Mouse (Mus musculus) neural tube, embryonic 11.5 days (tissue): ENCODE measurements around the gene Fmnl1. TPM values are rescaled to one million over a fixed set of nuclear protein-coding genes. Genes with fewer than 3 reads are reported as not detected.
A peak's percentile ranks its signal among the peaks of the same experiment; 100 is the strongest.

Experiments used
- ATAC-seq: fragments of 200-750 bp; cut with Nextera tagmentation; 2 replicates; pipeline ENCODE4 v1.8.0; 2017; ENCODE audit warnings: moderate number of reproducible peaks, mild to moderate bottlenecking, moderate TSS enrichment, moderate library complexity; ENCODE audit not compliant: insufficient read depth, low FRiP score, low TSS enrichment
- DNase-seq: peaks from one replicate; pipeline ENCODE4 v3.0.0-alpha.2; 2015; ENCODE audit warnings: low spot score
- H3K27ac ChIP-seq: fragments of 300-500 bp; sonication (generic); 2 replicates; pipeline ENCODE4 v1.5.1; 2014; ENCODE audit warnings: low read depth, mild to moderate bottlenecking, low read length
- H3K27me3 ChIP-seq: fragments of 300-500 bp; sonication (generic); 2 replicates; pipeline ENCODE4 v1.6.1; 2014; ENCODE audit warnings: mild to moderate bottlenecking, low read length, mixed read lengths; ENCODE audit not compliant: control insufficient read depth, insufficient read depth
- H3K36me3 ChIP-seq: fragments of 300-500 bp; sonication (generic); 2 replicates; pipeline ENCODE4 v1.6.1; 2014; ENCODE audit warnings: mild to moderate bottlenecking, low read length, moderate library complexity, mixed read lengths; ENCODE audit not compliant: control insufficient read depth, insufficient read depth
- H3K4me1 ChIP-seq: fragments of 300-500 bp; sonication (generic); 2 replicates; pipeline ENCODE4 v1.6.1; 2014; ENCODE audit warnings: low read length, mixed read lengths; ENCODE audit not compliant: control insufficient read depth, insufficient read depth
- H3K4me2 ChIP-seq: fragments of 300-500 bp; sonication (generic); 2 replicates; pipeline ENCODE4 v1.6.1; 2014; ENCODE audit warnings: low read depth, mild to moderate bottlenecking, moderate library complexity
- H3K4me3 ChIP-seq: fragments of 300-500 bp; sonication (generic); 2 replicates; pipeline ENCODE4 v1.5.1; 2014; ENCODE audit warnings: low read depth, low read length
- H3K9ac ChIP-seq: fragments of 300-500 bp; sonication (generic); 2 replicates; pipeline ENCODE4 v1.6.1; 2014; ENCODE audit warnings: mild to moderate bottlenecking, low read length
- H3K9me3 ChIP-seq: fragments of 300-500 bp; sonication (generic); 2 replicates; pipeline ENCODE4 v1.6.1; 2016; ENCODE audit warnings: low read length; ENCODE audit not compliant: control insufficient read depth
- WGBS: fragments of 180-500 bp; shearing (Covaris S2); extraction: QIAGEN DNeasy Blood & Tissue Kit; methylation state at CpG from one replicate; pipeline ENCODE4 v1.1.7; 2014; 5-methylcytosine and 5-hydroxymethylcytosine counted together
- polyA plus RNA-seq: library from polyadenylated mRNA; unstranded; fragments of >200 nt; fragmentation: Nextera tagmentation; extraction: Ambion mirVana; gene quantifications from 2 replicates; pipeline ENCODE4 v1.2.1, GENCODE M21; 2014

Gene Fmnl1
- polyA plus RNA-seq, 1 experiment from 2014 or later = 1.2 TPM

DNA sequence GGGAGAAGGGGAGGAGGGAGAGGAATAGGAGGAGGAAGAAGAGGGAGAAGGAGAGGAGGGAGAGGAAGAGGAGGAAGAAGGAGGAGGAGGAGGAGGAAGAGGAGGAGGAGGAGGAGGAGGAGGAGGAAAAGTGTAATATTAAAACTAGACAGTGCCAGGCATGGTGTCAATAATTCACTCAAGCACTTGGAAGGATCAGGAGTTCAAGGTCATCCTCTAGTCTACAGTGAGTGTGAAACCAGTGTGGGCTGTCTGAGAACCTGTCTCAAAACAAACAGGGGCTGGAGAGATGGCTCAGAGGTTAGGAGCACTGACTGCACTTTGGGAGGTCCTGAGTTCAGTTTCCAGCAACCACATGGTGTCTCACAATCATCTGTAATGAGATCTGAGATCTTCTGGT lies 31.5 kb downstream of the Fmnl1 start:
- H3K27ac ChIP-seq = no peak overlapping the region
- peaks cover 39% of the 10 kb centered on the region for H3K27me3 ChIP-seq
- ATAC-seq (no peak), DNase-seq (no peak)
- no peak overlapping the region for H3K4me2 ChIP-seq
- no peaks in the 10 kb centered on the region for H3K4me1 ChIP-seq
- no peaks in the 10 kb centered on the region for H3K36me3 ChIP-seq
- H3K9ac ChIP-seq = no peak overlapping the region
- H3K9me3 ChIP-seq = no peaks in the 10 kb centered on the region
- H3K4me3 ChIP-seq = no peak overlapping the region

DNA sequence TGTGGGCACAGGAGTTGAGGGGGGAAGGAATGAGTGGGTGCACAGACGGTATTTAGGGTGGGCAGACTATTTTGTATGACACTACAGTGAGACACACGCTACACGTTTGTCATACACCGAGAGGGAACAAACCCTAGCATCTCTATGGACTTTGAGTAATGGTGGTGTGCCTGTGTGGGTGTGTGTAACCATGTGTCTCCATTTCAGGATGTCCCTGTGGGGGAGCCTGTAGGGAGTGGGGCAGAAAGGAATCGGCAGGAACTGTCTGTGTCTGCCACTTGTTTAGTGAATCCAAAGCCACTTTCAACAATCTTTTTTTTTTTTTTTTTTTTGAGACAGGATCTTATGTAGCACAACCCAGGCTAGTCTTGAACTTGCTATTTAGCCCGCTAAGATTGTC lies 35.3 kb downstream of the Fmnl1 start:
- H3K4me2 ChIP-seq = no peak overlapping the region
- no peak overlapping the region for H3K9ac ChIP-seq
- DNase-seq = no peak
- no peaks in the 10 kb centered on the region for H3K4me1 ChIP-seq
- no peaks in the 10 kb centered on the region for H3K9me3 ChIP-seq
- WGBS = 83% methylated on average over 6 of the region's 6 CpGs
- ATAC-seq = no peak
- H3K27me3 ChIP-seq = peaks cover 3% of the 10 kb centered on the region; the same call in 1 of the 2 replicates
- H3K36me3 ChIP-seq = no peaks in the 10 kb centered on the region
- H3K27ac ChIP-seq = no peak overlapping the region
- no peak overlapping the region for H3K4me3 ChIP-seq

DNA sequence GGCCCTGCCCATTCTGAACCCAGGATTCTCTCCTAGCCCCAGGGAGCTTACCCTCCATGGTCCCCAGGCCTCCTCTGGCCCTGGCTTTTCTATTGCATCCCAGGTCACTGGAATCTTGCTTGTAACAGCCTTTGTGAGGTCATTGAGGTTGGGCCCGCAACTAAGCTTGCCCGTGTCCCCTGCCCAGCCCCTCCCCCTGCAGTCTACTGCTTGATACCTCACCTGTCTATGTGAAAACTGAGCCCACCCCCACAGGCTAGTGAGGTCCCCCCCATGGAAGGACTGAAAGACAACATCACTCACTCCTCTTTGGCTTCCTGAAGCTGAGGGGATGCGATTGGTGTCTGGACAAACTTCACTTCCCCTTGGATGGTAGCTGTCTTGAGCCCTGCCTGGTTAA lies 37.6 kb downstream of the Fmnl1 start, which contains the start of gene 1700023F06Rik:
1700023F06Rik (minus strand) TSS at position 101 of the 400 bp plus-strand sequence.
- DNase-seq (no peak), ATAC-seq (no peak)
- no peak within 1 kb of the TSS for H3K9ac ChIP-seq
- H3K27me3 ChIP-seq = no peaks in the 10 kb centered on the region
- H3K4me3 ChIP-seq = no peak within 1 kb of the TSS
- H3K27ac ChIP-seq = no peak within 1 kb of the TSS
- no peaks in the 10 kb centered on the region for H3K36me3 ChIP-seq
- no peak within 1 kb of the TSS for H3K4me2 ChIP-seq
- 90% methylated on average over 3 of the region's 3 CpGs for whole genome bisulfite sequencing
- H3K4me1 ChIP-seq = no peaks in the 10 kb centered on the region
- no peaks in the 10 kb centered on the region for H3K9me3 ChIP-seq

DNA sequence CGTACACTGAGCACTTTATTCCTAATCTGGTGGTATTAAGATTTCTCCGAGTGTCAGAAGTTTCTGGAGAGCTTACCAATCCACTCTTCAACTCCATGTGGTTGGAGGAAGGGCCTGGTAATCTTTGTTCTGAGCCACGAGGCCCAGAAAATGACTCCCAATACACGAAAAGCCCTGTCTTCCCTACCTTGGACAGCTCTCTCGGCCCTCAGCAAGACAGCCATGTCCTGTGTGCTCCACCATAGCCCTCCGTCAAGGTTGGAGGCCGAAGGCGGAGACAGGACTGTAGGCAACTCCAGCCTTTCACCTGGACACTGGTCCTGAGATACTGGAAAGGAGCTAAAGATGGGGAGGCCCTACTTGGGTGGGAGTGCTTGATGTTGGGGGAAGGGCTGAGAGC lies 39.4 kb downstream of the Fmnl1 start:
- Histone ChIP-seq H3K9me3 (no peaks in the 10 kb centered on the region), H3K9ac (no peak overlapping the region), H3K4me2 (no peak overlapping the region), H3K4me3 (no peak overlapping the region), H3K36me3 (no peaks in the 10 kb centered on the region), H3K27me3 (no peaks in the 10 kb centered on the region), H3K4me1 (no peaks in the 10 kb centered on the region), H3K27ac (no peak overlapping the region)
- WGBS = 71% methylated on average over 8 of the region's 8 CpGs
- ATAC-seq (no peak), DNase-seq (no peak)

DNA sequence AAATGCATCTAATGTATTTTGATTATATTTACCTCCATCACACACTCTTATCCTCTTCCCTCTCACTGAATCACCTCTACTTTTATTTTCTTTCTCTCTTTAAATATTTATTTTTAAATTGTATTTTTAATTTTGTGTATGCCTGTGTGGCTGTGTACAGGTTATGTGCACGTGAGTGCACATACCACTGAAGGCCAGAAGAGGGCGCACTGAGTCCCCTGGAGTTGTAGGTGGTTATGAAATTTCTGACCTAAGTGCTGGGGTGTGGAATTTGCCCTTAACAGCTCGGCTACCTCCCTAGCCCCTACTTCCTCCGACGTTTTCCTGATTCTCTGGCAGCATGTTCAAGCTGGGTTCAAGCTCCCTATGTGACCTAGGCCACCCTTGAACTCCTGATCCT lies 42.8 kb downstream of the Fmnl1 start:
- no peak for DNase-seq
- WGBS = 86% methylated on average over 5 of the region's 5 CpGs
- no peak for ATAC-seq

DNA sequence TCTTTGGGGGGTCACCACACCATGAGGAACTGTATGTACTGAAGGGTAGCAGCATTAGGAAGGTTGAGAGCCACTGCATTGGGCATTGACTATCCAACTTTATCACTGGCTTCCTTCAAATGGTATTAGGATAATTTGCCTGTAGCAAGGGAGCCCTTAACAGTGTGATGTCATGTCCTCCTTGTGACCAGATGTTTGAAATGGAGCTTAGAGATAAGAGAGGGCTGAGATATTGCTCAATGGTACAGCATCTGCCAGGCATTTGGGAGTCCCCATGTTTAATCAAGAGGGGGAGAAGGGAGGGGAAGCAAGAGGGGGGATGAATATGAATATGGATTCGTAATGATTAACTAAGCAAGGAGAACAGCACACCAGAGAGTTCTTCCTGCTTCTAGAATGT lies 44.4 kb downstream of the Fmnl1 start:
- Histone ChIP-seq H3K9ac (no peak overlapping the region), H3K27me3 (0 out of 2 replicates have a peak, but pooled peaks cover 7% of the 10 kb centered on the region), H3K4me1 (no peaks in the 10 kb centered on the region), H3K27ac (no peak overlapping the region), H3K4me3 (no peak overlapping the region), H3K4me2 (no peak overlapping the region), H3K36me3 (no peaks in the 10 kb centered on the region), H3K9me3 (no peaks in the 10 kb centered on the region)
- no peak for DNase-seq
- 91% methylated on average over 1 of the region's 1 CpGs for WGBS
- no peak for ATAC-seq

More for the DNA sequence above, 42.8 kb downstream of the Fmnl1 start:
- H3K9me3 ChIP-seq = no peaks in the 10 kb centered on the region
- no peaks in the 10 kb centered on the region for H3K36me3 ChIP-seq
- H3K4me1 ChIP-seq = no peaks in the 10 kb centered on the region
- no peak overlapping the region for H3K9ac ChIP-seq
- 0 out of 2 replicates have a peak, but pooled peaks cover 7% of the 10 kb centered on the region for H3K27me3 ChIP-seq
- H3K4me2 ChIP-seq = no peak overlapping the region
- H3K27ac ChIP-seq = no peak overlapping the region
- H3K4me3 ChIP-seq = no peak overlapping the region

DNA sequence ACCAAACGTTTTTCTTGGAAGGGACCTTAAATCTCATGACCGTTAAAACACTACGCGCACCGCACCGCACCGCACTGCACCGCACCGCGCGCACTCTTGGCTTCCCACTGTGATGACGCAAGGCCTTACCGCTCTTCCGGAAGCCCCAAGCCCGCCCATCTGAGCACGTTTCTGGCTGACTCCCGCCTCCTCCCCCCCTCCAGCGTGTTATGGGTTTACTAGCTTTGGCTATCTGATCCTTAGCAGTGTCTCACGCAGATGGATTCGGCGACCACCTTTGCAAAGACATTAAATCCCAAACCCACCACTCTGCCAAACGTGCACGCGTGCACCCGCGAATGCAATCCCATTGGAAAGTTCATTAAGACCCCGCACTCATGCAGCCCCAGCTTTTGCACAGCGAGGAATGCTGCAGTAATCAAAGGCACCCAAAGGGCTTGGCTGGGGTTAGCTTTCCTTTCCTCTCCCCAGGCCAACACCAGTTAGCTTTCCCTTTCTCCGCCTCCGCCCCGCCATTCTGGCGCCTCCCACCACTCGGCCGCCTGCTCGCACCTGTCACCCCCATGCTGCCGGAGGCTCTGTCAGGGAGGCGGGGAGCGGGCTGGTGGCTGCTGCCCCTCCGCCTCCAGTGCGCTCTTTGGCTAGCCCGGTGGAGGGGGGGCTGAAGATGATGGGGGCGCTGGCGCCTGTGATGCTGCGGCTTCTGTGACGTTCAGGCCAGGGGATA lies 47.0 kb downstream of the Fmnl1 start, which contains the start of gene Spata32:
Spata32 (minus strand) TSS at position 643 of the 727 bp plus-strand sequence.
- Histone ChIP-seq H3K4me2 (peak within 1 kb of the TSS; percentile 94), H3K9ac (peak within 1 kb of the TSS; percentile 62), H3K27me3 (0 out of 2 replicates have a peak, but pooled peaks cover 7% of the 10 kb centered on the region), H3K36me3 (no peaks in the 10 kb centered on the region), H3K27ac (no peak within 1 kb of the TSS), H3K9me3 (no peaks in the 10 kb centered on the region), H3K4me1 (no peaks in the 10 kb centered on the region), H3K4me3 (peak within 1 kb of the TSS; percentile 41)
- under 1% methylated on average over 45 of the region's 45 CpGs for WGBS
- DNase-seq = peak; percentile 63
- peak; percentile 71 for ATAC-seq

DNA sequence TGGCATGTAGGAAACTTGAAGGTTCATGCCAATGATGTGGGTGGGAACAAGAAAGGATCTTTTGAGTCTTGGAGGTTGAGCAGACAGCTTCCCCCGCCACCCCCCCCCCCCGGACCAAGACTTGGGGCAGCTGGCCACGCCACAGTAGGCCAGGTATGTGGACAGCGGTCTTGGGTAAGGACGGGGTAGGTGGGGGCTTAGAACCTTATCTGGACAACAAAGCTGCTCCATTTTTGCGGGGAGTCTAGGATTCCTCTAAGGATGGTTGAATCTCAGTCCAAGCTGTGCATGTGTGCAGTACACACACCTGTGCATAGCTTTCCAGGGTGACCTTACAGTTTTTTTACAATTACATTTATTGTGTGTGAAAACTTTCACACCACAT lies 47.6 kb downstream of the Fmnl1 start:
- 32% methylated on average over 6 of the region's 6 CpGs for WGBS
- DNase-seq (no peak), ATAC-seq (0 out of 2 replicates have a peak, but pooled peaks have one; percentile 6)
- Histone ChIP-seq H3K9me3 (no peaks in the 10 kb centered on the region), H3K9ac (peak overlapping the region; percentile 62), H3K4me1 (no peaks in the 10 kb centered on the region), H3K4me3 (peak overlapping the region; percentile 41), H3K27me3 (0 out of 2 replicates have a peak, but pooled peaks cover 7% of the 10 kb centered on the region), H3K27ac (no peak overlapping the region), H3K36me3 (no peaks in the 10 kb centered on the region), H3K4me2 (peak overlapping the region; percentile 94)

DNA sequence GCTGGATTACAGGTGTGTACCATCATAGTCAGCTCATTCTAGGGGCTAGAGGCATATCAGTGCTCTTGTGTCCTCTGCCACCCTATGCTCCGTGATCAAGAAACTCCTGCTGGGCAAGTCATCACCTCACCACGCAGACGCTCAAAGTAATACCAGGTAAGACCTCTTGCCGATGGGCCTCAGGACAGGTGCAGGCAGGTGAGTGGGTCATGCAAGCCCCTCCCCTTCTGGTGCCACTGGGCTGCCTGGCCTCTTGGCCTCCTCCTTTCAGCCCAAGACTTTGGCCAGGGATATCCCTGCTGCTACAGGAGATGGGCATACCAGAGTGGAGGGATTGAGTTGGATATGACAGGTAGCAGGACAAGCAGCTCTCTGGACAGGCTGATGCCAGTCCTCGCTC lies 48.4 kb downstream of the Fmnl1 start:
- ATAC-seq (no peak), DNase-seq (no peak)
- no peak overlapping the region for H3K4me2 ChIP-seq
- no peaks in the 10 kb centered on the region for H3K4me1 ChIP-seq
- no peaks in the 10 kb centered on the region for H3K36me3 ChIP-seq
- no peak overlapping the region for H3K27ac ChIP-seq
- H3K9ac ChIP-seq = no peak overlapping the region
- no peaks in the 10 kb centered on the region for H3K9me3 ChIP-seq
- H3K4me3 ChIP-seq = no peak overlapping the region
- H3K27me3 ChIP-seq = 0 out of 2 replicates have a peak, but pooled peaks cover 7% of the 10 kb centered on the region
- 90% methylated on average over 5 of the region's 5 CpGs for WGBS
